Mouse (Mus musculus): ENCODE measurements around the gene Atp2c1. TPM values are rescaled to one million over a fixed set of nuclear protein-coding genes. Genes with fewer than 3 reads are reported as not detected.

The Atp2c1 gene
- polyA plus RNA-seq (2012; rRNA removed) = 15.9 and 16.6 TPM in 2 replicates

GRCm38 (mm10) chr9:105527219-105527618, at the start of gene Atp2c1:
Atp2c1 (minus strand) TSS chr9:105527319.

GRCm38 (mm10) chr9:105395218-105395627, 131.9 kb downstream of the Atp2c1 start, which contains the start of the genes Aste1 and Nek11:
Aste1 (plus strand) TSS chr9:105395392.
Nek11 (minus strand) TSS chr9:105395524.

Other genes with a start within 250 kb of the Atp2c1 start
- gene Aste1, start 131.9 kb downstream of the Atp2c1 start, polyA plus RNA-seq (2012; rRNA removed) = 2.5 and 2.7 TPM in 2 replicates
- 0.01 and 0.02 TPM in 2 replicates for gene Nek11, start 131.8 kb downstream of the Atp2c1 start, polyA plus RNA-seq (2012; rRNA removed)
- 5.5 and 6.2 TPM in 2 replicates for gene Pik3r4, start 115.7 kb upstream of the Atp2c1 start, polyA plus RNA-seq (2012; rRNA removed)

All from liver, embryonic 18 days (tissue).